Mouse (Mus musculus) monocyte, adult 5-6 weeks (primary cell): Measurements from ENCODE around the gene Znrf1. TPM values are rescaled to one million over a fixed set of nuclear protein-coding genes. Genes with fewer than 3 reads are reported as not detected.
"Not testable (repeated sequence)": the region's sequence is repeated elsewhere in the genome, so short reads cannot be mapped to it uniquely, and the experiment has no call there.

Experiments used
- ATAC-seq: fragments of 153-309, 156-312 bp; replicated peaks from 2 replicates; pipeline ENCODE4 v1.8.0; 2017; ENCODE audit warnings: mild to moderate bottlenecking; ENCODE audit not compliant: low TSS enrichment, insufficient number of reproducible peaks, severe bottlenecking, poor library complexity, low FRiP score
- total RNA-seq: library from RNA; stranded (forward); fragments of 200-1000, 200-491, 200-594 nt; gene quantifications from 3 replicates; pipeline ENCODE4 v1.2.3, GENCODE M21; 2017

The Znrf1 gene
- 25.0 to 32.6 TPM (median 27.0 TPM) in 3 replicates for total RNA-seq

DNA sequence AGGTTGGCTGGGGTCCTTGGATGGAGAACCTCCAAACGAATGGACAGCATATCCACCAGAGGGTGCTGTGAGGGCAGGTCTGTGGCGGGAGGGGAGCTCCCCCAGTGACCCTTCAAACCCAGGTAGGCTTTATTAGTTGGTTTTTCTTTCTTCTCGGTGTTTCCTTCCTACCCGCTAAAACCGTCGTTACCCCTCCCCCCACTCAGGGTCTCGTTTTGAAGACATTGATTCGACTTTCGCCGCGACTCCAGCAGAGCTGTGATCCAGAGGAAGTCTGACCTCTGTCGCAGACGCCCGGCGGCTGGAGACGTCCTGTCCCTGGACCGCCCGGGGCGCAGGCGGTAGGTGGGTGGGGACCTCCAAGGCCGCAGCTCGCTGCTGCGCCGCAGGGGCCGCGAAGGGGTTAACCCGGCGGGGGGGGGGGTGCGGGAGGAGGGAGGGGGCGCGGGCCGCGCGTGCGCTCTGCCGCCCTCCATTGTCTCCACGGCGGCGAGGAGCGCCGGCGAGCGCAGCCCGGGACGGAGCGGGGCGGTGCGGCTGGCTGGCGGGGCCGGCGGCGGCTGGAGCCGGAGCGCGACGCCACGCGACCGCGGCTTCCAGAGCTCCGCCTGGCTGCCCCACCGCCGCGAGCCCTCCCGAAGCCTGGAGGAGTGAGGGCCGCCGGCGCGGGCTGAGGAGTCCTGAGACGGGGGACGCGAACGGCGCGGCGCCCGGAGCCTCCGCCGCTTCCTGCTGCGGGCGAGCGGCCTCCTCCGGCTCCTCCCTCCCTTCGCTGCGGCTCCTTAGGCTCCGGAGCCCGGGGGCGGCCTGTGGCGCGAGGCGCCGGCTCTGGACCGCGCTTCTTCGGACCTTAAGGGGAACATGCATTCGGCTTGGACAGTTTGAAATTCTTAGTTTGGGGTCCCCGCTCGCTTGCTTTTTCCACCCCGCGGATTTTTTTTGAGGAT, at the start of gene Znrf1:
Znrf1 (plus strand) TSS at position 67 of the 947 bp plus-strand sequence.
- peak; percentile 68 for ATAC-seq

DNA sequence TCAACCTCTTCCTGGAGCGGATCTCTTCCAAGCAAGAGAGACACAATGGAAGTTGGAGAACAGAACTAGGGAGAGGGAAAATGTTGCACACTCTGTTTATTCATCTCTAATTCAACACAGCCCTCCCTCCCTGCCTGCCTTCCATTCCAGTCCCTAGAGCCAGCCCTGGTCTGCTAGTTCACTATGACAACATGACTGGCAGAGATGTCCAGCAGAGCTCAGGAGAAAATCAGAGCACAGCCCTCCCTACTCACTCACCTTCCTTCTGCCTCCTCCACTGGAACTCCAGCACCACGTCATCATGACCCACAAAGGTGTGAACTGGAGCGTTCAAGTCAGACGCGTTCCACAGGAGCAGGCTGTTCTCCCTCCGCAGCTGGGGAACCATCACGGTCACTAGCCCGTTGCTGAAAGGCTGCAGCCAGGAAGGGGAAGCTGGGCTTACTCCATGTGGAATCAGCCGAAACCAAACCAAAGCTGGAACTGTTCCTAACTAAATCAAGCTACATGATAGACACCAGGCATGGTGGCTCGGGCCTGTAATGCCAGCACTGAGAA, 45.8 kb upstream of the Znrf1 start:
- ATAC-seq, result no peak

DNA sequence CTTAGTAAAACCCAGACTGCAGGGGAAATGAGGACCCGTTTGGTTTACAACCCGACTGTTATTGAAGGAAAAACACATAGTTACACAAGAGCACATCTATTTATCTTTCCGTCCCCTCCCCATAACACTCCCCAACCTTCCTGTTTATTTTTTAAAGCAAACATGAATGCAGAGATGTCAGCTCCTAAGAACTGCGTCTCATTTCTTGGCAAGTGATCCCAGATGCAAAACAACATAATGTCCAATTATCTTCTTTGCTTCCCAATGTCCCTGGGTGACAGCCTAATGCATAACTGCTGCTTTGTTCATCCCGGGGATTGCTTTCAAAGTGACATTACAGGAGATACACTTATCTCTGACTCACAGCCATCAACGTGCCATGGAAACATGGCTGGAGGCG, 44.7 kb upstream of the Znrf1 start:
- no peak for ATAC-seq

DNA sequence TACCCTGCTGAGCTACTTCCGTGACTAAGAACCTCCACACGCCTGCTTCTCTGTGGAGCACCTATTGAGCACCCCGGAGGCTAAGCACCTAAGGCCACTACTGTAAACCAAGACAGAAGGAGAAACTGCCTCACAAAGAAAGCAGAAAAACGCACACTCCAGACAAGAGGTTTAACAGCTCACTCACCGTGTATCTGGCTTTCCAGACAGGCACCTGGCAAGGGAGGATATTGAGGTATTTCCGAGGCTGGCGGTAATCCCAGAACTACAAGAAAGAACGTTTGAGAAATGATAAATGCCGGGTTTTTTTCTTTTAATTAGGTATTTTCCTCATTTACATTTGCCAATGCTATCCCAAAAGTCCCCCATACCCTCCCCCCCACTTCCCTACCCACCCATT, 43.4 kb upstream of the Znrf1 start:
- ATAC-seq, result no peak

DNA sequence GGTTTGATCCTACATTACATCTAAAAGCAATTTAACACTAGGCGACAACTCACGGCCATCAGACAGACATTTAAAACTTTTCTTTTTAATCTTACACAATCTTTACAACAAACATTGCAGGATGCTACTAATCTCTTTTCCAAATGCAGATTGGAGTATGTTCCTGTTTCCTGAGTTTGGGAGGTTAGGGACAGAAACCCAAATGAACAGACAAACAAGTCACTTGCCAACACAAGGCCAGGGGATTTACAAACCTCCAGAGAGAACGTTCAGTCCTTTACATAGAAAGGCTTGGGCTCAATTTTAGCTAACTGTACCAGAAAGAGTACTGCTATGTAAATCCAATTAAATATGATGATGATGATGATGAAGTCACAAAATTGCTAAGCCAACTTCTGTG, 42.7 kb upstream of the Znrf1 start:
- ATAC-seq, result no peak

DNA sequence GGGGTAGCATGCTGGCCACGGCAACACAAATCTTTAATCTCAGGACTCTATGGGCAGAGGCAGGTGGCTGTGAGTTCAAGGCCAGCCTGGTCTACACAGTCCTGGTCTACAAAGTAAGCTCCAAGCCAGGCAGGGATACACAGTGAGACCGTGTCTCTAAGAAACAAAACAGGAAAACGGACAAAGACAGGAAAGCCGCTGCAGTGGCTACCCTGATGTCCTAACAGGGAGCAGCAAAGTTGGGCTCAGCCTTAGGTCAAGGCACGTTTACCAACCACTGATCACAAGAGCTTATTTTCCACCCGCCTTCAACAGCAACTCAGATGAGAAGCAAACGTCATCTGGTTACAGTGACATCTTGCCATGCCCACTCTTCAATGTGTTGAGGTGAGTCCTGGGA, 39.6 kb upstream of the Znrf1 start:
- ATAC-seq, result no peak

DNA sequence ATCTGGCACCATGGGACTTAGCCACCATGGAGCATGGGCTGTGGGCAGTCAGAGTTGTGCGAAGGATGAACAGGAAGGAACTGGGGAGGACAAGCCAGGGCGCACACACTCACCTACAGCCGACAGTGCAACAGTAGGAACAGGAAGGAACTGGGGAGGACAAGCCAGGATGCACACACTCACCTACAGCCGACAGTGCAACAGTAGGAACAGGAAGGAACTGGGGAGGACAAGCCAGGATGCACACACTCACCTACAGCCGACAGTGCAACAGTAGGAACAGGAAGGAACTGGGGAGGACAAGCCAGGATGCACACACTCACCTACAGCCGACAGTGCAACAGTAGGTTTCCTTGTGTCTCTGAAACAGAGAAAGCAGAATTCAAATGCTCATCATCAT, 37.6 kb upstream of the Znrf1 start:
- ATAC-seq, result not testable (repeated sequence)

DNA sequence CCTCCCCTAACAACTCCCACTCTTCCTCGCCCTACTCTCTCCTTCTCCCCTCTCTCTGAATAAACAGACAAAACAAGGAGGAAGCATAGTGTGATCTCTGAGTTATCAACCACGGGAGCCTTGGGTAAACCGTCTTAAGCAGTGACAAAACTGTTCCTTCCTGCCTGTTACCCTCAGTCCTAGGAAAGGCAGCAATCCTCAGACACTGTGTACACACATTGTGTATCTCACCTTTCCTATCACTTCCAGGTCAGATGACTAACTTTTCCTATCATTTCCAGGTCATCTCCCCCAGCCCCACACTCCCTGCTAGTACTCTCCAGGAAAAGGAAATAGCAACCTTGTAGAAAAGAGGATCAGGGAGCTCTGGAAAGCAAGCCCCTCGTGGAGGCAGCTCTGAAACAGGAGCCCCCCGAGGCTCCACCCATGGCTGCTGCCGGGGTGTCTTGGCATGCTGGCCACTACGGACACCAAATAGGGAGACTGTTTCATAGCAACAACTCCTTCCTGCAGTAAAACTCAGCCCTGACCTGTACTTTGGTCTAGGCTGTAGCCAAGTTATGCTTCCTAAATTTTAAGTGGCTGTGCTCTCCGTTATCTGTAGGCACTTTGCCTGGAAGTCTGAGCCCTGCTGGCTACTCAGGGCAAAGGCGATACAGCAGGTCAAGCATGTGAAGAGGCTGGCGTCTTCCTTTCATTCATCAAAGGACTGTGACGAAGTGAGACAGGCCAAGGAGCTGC, 34.0 kb upstream of the Znrf1 start:
- ATAC-seq, result no peak

DNA sequence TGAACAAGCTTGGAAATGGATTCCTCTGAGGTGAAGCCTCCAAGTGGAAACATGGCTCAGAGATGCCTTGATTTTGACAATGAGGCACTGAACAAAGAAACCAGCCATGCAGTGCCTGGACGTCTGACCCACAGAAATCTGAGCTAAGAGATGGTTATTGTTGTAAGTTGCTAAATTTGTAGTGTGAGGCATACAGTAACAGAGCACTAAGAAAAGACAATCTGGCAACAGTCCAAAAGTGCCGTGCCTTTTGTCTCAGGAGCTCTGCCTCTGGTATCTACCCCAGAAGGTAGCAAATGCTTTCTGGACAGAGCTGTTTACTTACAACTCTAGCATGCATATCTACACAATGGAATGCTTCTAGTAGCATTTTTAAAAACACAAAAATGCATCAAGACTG, 27.3 kb upstream of the Znrf1 start:
- no peak for ATAC-seq

DNA sequence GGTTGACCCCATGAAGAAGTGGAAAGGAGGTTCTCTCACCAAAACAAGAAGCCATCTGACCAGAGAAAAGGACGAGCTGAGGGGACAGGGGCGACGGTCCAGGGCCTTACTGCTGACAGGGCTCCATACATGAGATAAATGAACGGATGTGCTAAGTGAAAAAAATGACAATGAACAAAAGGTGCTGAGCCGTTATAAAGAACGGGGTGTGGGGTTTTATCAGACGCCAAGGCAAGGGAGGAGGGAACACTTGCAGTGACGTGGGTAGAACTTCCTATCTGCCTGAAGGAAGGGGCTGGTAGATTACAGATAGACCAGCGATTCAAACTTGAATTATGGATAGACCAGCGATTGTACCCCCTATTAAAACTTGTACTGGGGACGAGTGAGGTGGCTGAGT, 26.6 kb upstream of the Znrf1 start:
- no peak for ATAC-seq

DNA sequence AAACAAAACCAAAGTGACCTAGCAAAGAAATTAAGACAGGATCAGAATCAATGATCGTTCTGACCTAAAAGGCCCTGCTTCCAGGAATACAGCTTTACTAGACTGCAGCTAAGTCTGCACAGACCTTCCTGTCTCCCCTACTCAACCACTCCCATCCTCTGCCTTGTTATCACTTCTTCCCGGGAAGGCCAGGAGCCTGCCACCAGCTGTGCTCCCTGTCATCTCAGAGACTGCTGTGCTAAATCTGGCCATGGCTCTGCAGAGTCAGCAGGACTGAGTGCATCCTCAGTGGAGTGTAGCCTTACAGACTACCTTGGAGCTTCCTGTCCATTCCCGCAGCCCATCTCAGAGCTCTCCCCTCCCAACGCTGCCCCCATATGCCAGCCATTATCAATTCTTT, 25.5 kb upstream of the Znrf1 start:
- no peak for ATAC-seq

DNA sequence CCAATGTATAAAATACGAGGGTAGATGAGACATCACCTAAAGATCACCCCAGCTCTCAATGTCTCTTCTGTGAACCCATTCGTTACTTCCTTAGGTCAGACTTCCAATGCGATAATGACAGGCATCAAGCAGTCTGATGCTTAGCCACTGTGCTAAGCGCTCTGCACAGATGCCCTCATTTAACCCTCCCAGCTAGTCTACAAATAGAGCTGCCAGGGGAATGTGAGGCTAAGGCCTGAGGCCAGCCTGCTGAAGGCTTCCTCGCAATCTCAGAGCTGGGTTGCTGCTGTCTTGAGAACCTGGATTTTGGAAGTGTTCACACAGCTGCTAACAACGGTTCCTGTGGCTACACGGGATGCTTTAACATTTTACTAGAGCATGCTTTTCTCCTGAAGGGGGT, 23.0 kb upstream of the Znrf1 start:
- ATAC-seq, result no peak

DNA sequence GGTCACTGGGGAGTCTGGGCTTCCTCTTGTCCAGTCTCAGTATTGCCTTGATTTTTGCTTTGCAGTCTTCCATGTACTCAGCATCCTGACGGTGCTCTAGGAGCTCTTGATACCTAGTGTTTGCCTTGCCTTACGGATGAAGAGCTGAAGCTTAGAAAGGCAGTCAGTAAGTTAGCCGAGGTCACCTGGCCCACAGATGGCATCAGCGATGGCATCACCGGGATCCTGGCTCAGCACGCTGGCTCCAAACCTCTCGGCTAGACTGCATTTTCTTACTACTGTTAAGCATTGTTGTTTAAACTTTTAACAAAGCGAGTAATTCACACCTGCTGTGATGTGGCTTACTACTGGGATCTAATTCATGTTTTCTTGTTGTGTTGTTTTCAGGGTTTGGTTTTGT, 22.5 kb upstream of the Znrf1 start:
- ATAC-seq, result no peak

DNA sequence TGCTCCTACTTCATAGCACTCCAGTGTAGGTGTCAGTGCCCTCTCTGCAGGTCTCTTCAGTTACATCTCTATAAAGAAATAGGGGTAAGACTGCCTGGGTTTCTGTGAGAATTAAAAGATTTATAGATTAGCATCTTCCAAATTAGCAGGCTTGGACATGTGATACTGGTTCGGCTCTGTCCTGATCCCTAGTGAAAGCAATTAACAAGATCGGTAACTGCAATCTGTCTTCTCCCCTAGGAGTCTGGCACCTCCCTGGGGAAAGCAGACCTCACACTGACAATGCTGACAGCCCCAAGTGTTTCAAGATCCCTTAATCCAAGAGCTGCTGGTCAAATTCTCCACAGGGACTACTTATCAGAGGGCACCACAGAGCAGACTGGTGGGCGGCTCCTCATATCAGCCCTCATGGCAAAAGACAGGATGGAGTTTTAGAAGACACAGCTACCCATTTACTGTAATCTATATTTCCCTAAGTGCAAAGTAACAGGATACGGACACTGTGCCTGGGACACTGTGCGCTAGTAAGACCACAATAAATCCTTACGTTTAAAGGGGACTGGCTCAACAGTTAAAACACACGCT, 19.4 kb upstream of the Znrf1 start:
- no peak for ATAC-seq

DNA sequence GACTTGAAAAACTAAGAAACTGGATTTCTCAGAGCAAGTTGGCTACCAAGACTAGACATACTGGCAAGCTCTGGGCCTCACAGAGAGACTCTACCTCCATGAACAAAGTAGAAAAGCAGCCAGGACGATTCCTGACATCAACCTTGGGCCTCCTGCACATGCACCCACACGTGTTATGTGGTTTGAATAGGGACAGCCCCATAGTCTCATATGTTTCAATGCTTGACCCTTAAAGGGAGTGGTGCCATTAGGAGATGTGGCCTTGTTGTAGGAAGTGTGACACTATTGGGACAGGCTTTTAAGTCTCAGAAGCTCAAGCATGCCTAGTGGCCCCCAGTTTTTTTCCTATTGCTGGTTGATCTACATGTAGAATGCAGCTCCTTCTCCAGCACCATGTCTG, 18.4 kb upstream of the Znrf1 start:
- ATAC-seq, result no peak

DNA sequence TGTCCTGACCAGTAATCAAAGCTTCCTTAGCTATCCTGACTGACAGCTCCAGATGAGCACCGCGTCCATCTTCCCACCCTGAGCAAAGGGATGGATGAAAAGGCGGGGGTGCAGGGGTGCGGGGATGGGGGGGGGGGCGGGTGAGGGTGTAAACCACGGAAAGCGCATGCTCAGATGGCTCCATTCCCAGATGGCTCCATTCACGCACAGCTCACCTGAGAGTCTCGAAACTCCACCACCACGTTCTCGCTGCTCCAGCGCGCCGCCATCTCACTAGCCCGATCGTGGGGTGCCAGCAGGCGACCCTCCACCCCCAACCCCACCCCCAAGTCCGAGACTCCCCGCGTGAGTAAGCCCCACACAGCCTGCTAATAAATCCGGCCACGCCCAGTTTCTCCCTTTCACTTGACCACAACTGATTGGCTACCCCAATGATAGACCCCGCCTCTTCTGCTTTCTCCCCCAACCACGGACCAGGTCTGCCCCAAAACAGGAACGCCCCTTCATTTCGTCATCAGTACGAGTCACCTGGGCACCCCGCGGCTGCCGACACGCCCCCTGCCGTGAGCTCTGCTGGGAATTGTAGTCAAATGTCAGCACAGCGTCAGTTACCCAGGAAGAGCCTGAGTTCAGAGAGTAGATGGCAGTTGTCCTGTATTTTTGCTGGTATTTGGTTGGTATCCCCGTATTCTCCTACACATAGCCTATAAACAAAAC, 14.0 kb upstream of the Znrf1 start, which contains the start of gene Wdr59:
Wdr59 (minus strand) TSS at position 380 of the 717 bp plus-strand sequence.
- ATAC-seq, result peak; percentile 99

DNA sequence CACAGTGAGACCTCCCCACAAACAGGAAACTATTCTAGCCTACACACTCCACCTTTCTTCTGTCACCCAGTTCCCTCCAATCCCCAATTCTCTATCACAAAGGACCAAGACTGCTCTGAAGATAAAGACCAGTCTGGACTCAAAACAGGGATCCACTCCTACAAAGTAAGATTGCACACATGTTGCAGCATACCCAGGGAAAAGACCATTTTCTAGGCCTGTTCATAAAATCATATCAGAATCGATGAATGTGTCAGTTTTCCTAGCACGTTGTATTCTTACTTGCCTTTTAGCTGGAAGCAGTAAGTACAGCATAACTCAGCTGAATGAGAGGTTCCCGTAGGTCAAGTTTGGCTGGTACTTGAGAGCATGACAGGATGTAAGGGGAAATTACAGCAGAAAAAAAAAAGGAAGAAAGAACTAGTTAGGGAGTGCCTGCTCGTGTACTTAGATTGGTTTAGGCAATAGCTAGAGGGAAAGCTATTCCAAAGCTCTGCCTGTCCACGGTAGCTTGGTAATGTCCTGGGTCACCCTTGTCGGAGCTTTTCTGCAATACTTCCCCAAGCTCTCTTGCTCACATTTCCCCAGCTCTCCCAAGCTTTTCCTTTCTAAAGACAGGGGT, 9.4 kb upstream of the Znrf1 start:
- no peak for ATAC-seq

DNA sequence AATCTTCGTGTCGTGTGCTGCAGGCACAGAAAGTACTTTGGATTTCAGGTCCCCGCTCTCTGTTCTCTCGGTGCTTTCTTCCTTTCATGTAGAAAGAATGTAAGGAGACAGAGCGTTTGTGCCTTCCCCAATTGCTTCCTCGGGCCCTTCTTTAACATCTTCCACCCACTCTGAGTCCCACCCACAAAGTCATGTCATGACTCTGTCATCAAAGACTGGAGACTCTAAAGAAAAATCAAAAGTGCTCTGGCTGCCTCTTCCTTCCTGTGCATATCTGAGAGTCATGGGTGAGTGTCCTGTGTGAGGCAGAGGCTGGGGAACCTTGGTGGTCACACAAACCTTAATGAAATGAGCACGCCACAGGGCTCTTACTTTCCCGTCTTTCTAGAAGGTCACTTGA, 8.7 kb upstream of the Znrf1 start:
- no peak for ATAC-seq
